Mouse (Mus musculus): ENCODE data around the gene Sipa1l2.

Sipa1l2 gene

DNA sequence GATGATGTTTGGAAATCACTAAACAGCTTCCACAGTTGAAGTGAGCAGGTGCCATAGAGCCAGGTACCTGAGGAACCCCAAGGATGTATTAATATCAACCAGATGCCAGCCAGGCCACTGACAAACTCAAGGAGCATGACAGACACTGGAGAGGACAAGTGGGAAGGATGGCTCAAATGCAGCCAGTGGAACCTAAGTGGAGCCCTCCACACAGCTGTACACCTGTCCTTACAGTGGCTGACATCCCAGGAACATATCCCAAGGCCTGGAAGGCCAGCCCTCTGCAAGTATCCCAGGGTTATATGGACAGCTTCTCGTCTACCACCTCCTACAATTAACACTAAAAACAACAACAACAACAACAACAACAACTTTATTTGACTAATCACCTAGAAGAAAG lies 57.0 kb downstream of the Sipa1l2 start:
- DNase-seq (ENCODE audit: low spot score) = no peak

DNA sequence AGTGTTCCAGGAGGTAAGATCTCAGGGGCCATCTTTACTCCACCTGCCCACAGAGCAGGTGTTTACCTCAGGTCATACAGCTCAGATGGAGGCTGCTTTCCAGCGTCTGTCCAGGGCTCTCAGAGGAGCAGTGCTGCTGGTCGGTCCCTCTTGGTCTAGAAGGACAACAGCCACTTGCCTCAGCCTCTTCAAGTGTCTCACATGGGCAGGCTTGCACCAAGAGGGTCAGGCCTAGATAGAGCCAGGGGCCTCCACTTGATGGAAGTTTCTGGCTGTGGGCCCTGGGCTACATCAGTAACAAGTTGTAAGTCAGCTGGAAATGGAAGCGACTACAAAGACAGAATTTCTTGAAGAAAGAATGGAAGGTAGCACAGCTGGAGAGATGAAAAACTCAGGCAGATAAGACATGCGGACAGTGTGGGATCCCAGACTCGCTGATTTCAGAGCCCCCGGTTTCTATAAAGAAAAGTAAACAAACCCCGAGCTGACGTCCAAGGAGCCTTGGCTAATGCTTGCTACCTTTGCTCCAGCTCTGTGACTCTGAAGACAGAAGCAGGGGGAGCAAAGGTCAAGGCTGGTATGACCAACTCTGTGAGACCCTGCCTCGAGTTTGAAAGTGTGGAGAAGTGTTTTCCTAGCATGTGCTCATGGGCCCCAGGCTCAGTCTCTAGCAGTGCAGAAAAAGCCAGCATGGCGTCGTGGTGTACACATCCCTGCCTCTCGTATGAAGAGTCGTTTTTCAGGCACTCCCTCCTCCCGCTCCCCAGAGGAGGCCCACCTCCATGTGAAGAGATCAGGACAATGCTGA lies 58.5 kb downstream of the Sipa1l2 start:
- no peak for DNase-seq (ENCODE audit: low spot score)

- no peak for DNase-seq (ENCODE audit: low spot score)
Measured at GRCm38 (mm10) chr8:125509776-125510175, 59.8 kb downstream of the Sipa1l2 start.

DNA sequence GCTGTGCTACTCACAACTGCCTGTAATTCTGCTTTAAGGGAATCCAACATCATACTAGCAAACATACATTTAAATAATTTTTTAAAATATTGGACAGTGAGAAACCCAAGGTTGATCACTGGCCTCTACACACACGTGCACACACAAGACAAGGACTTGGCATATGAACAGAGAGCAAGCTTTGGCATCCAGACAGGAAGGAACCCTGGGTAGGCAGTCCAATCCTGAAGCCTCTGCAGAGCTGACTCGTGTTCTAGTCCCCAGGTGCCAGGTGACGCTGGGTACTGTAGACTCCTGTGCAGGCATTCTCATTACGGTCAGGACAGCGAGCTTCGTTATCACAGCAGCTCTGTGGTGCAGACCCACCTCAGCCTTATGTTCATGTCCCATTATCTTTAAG lies 60.4 kb downstream of the Sipa1l2 start:
- no peak for DNase-seq (ENCODE audit: low spot score)

- DNase-seq (ENCODE audit: low spot score) = no peak
Measured at GRCm38 (mm10) chr8:125507291-125507690, 62.3 kb downstream of the Sipa1l2 start.

- DNase-seq (ENCODE audit: low spot score) = no peak
Measured at GRCm38 (mm10) chr8:125504605-125505257, 64.9 kb downstream of the Sipa1l2 start.

GRCm38 (mm10) chr8:125503808-125504207 lies 65.8 kb downstream of the Sipa1l2 start:
- DNase-seq (ENCODE audit: low spot score) = no peak

DNA sequence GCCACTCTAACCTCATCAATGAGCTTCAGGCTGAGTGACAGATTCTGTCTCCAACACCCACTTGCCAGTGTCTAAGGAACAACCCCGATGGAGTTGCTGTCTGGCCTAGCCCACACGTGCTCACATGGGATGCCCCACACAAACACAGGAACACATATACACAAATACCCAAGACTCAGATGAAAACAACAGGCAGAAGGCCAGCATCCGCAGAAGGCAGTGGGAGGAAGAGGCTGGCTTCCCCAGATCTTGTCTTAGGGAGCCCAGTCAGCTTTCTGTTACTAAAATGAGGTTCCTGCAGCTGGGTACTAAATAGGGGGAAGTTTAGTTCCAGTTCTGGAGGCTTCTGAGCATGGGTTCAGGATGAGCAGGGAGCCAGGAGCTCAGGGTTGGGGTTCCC lies 66.8 kb downstream of the Sipa1l2 start:
- no peak for DNase-seq (ENCODE audit: low spot score)

DNA sequence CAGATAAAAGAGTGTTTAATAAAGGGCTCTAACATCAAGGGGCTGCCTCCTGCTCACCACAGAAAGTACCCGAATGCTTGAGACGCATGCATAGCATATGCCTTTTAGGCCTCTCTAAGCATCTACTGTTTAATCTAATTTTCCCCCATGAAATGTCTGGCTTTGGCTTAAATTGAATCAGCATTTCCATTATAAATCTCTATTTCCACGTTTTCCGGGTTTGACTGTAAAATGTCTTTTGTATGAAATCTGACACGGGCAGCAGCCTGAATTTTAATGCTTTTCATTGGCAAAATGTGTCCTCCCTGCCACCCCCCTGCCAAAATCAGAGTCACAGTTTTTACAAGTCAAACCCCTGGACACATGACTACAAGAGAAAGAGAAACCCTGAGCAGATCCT lies 69.6 kb downstream of the Sipa1l2 start:
- no peak for DNase-seq (ENCODE audit: low spot score)

DNA sequence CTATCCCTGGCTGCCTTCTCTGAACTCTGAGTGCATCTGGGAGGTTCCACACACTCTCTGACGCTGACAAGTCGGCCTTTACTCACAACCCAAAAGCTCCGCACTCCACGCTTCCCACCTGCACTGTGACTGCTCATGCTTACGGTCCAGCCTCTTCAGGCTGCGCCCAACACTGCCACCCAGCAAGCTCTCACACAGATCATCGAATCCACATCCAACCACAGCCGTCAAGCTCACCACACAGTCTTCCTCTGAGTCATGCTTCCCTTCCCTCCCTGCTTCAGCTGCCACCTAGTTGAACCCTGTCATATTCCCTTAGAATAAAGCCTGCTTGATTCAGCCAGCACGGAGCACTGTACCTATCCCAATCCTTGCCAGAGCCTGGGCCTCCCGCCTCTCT lies 71.1 kb downstream of the Sipa1l2 start:
- no peak for DNase-seq (ENCODE audit: low spot score)

GRCm38 (mm10) chr8:125495545-125495944 lies 74.1 kb downstream of the Sipa1l2 start:
- no peak for DNase-seq (ENCODE audit: low spot score)

- no peak for DNase-seq (ENCODE audit: low spot score)
Measured at GRCm38 (mm10) chr8:125493254-125493815, 76.3 kb downstream of the Sipa1l2 start.

GRCm38 (mm10) chr8:125492416-125492815 lies 77.2 kb downstream of the Sipa1l2 start:
- DNase-seq (ENCODE audit: low spot score) = no peak

DNA sequence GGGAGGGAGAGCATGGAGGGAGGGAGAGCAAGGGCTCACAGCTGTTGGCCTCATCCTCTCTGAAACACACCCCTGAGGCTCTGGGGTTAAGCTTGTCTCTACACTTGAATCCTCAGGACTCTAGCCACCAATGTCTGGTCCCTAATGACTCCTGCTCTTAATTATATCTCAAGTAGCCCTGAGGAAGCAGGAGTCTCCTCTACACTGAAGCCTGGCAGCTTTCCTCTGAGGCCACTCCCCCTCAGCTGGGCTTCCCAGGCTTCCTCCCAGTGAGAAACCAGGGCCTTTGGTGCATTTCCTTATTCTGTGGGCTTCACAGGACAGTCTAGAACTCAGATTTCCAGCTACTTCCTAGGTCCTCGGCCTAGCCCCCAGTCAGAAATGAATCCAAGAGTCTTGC lies 80.9 kb downstream of the Sipa1l2 start:
- DNase-seq (ENCODE audit: low spot score) = no peak

GRCm38 (mm10) chr8:125485715-125486114 lies 83.9 kb downstream of the Sipa1l2 start:
- DNase-seq (ENCODE audit: low spot score) = no peak

DNA sequence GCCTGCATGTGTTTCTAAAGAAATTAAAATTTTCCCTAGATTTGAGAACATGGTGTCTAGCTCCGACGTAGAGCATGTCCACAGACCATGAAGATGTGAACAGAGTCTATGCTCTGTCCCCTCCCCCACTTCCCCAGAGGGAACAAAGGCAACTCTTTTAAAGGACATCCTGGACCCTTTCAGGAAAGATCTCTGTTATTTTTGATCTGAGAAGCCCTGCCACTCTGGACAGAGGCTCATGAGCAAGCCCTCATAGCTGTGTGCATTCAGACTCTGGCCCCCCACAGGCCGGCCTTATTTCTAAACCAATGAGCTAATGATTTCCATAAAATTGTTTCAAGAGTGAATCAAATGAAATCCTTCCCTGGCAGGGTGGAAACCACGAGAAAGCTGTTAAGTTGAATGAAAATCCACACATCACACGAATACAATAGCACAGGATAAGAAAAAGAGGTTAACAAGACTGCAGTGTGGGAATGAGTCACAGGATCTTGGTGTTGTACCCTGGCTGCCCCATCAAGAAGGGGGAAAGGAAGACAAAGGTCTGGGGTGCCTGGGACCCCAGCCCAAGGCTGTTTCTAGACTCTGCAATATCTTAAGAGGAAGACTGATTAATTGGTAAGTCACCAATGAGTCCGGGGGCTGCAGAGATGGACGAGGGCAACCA lies 84.9 kb downstream of the Sipa1l2 start:
- no peak for DNase-seq (ENCODE audit: low spot score)

GRCm38 (mm10) chr8:125482491-125483096 lies 87.0 kb downstream of the Sipa1l2 start:
- no peak for DNase-seq (ENCODE audit: low spot score)

- no peak for DNase-seq (ENCODE audit: low spot score)
Measured at GRCm38 (mm10) chr8:125474876-125475275, 94.7 kb downstream of the Sipa1l2 start.

DNA sequence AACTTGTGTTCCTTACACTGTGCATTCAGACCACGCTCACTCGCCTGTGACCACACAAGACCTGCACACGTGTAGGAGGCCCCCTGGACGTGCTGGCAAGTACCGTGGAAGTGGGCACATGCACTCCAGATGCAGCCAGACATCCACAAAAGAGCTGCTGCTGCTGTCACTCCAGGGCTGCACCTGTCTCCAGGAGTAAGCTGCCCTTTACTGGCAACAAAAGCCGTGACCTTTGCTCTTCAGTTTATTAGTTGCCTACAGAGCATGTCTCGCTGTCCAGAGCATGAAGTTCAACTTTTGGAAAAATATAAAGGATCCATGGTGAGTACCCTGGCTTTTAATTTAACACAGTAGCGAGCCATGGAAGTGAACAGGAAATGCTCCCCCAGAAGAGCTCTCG lies 98.2 kb downstream of the Sipa1l2 start:
- DNase-seq (ENCODE audit: low spot score) = no peak

DNA sequence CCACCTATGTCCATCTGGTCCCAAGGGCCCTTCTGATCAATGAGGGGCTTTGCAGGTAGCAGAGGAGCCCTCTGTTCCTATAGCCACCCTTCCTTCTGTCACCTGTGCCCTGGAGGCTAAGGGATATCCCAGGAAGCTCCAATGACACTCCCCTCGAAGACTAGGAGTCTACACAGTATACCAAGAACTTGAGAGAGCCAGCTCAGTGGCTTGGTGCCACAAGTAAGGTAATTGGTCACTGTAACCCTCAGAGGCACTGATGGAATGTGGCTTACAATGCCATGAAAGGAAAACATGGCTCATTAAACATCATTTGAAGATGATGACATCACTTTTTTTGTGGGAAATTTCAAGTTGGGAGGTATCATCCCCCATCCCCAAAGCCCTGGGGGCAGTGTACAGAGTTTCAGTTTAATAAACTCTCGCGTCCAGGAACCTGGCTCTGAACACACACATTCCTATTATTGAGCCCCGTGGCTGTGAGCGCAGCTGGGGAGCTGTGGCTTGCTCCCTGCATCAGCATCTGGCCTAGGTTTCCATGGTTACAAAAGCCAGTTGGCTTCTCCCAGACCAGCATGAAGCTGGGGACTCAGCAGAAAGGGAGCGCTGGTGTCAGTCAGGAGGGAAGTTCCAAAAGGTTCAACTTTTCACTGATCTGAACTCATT lies 104.3 kb downstream of the Sipa1l2 start:
- DNase-seq (ENCODE audit: low spot score) = no peak

DNA sequence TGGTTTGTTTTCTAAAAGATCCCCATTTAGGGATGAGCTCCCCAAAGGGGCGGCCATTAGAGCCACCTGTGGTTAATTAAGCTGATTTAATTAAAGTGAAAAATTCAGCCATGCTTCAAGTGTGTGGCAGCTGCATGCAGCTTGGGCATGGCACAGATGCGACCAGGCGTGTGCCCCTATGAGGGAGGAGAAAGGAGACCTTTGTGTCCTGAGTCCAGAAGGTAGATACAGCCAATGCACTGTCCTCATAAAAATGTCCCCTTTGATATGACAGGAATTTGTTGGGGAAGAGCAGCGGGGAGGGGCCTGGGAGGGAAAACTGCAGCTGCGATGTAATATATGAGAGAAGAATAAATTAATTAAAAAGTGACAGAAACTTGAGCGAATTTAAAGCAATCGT lies 106.7 kb downstream of the Sipa1l2 start:
- no peak for DNase-seq (ENCODE audit: low spot score)

- DNase-seq (ENCODE audit: low spot score) = peak; percentile 47
Measured at GRCm38 (mm10) chr8:125461504-125461903, 108.1 kb downstream of the Sipa1l2 start.

Measured in T-cell, adult 2 months (primary cell).